Mouse (Mus musculus) ovary, adult 18-20 months (tissue): ENCODE measurements at regions not wholly inside any gene's neighbourhood (a gene's known extent, or its start where the extent isn't known, plus 50 kb on each side); places are given as distances from the start of the nearest gene placed in this dataset.

Source experiments
- DNase-seq: peaks from one replicate; pipeline ENCODE4 v3.0.0; 2022; ENCODE audit warnings: low spot score, mixed read lengths

GRCm38 (mm10) chr4:105282681-105283462 is 125.7 kb downstream of the Plpp3 start:
- DNase-seq: no peak

- no peak for DNase-seq
Measured at GRCm38 (mm10) chr4:105285431-105286013, 128.4 kb downstream of the Plpp3 start.

- DNase-seq: no peak
Measured at GRCm38 (mm10) chr4:105286299-105286698, 129.2 kb downstream of the Plpp3 start.

- DNase-seq: no peak
Measured at GRCm38 (mm10) chr4:105286809-105287208, 129.7 kb downstream of the Plpp3 start.

GRCm38 (mm10) chr4:105287419-105287818 is 130.3 kb downstream of the Plpp3 start:
- no peak for DNase-seq

GRCm38 (mm10) chr4:105289635-105290034 is 132.5 kb downstream of the Plpp3 start:
- no peak for DNase-seq

GRCm38 (mm10) chr4:105290847-105291475 is 133.8 kb downstream of the Plpp3 start:
- DNase-seq: no peak

- no peak for DNase-seq
Measured at GRCm38 (mm10) chr4:105291503-105291902, 134.4 kb downstream of the Plpp3 start.

- no peak for DNase-seq
Measured at GRCm38 (mm10) chr4:105299358-105299757, 142.2 kb downstream of the Plpp3 start.

- DNase-seq: no peak
Measured at GRCm38 (mm10) chr4:105301547-105301946, 144.4 kb downstream of the Plpp3 start.

- DNase-seq: no peak
Measured at GRCm38 (mm10) chr4:105304166-105304565, 147.0 kb downstream of the Plpp3 start.

- DNase-seq: no peak
Measured at GRCm38 (mm10) chr4:105305931-105306330, 148.8 kb downstream of the Plpp3 start.

- DNase-seq: no peak
Measured at GRCm38 (mm10) chr4:105307356-105307755, 150.2 kb downstream of the Plpp3 start.

- no peak for DNase-seq
Measured at GRCm38 (mm10) chr4:105307905-105308304, 150.8 kb downstream of the Plpp3 start.

- DNase-seq: no peak
Measured at GRCm38 (mm10) chr4:105308971-105309488, 151.9 kb downstream of the Plpp3 start.

GRCm38 (mm10) chr4:105312643-105313042 is 155.5 kb downstream of the Plpp3 start:
- DNase-seq: no peak

- no peak for DNase-seq
Measured at GRCm38 (mm10) chr4:105313151-105313818, 156.1 kb downstream of the Plpp3 start.

GRCm38 (mm10) chr4:105315095-105315494 is 157.9 kb downstream of the Plpp3 start:
- no peak for DNase-seq

GRCm38 (mm10) chr4:105316478-105317206 is 159.5 kb downstream of the Plpp3 start:
- no peak for DNase-seq

GRCm38 (mm10) chr4:105318421-105318820 is 161.3 kb downstream of the Plpp3 start:
- DNase-seq: no peak

GRCm38 (mm10) chr4:105323446-105323845 is 166.3 kb downstream of the Plpp3 start:
- no peak for DNase-seq

- no peak for DNase-seq
Measured at GRCm38 (mm10) chr4:105326989-105327388, 169.8 kb downstream of the Plpp3 start.
